Mouse (Mus musculus) CH12.LX (cell line): Measurements from ENCODE around the gene Katna1. TPM values are rescaled to one million over a fixed set of nuclear protein-coding genes. Genes with fewer than 3 reads are reported as not detected.

Experiments
- DNase-seq: peaks from one replicate; pipeline ENCODE4 v3.0.0-alpha.2; 2013; ENCODE audit errors: extremely low read depth
- H3K27ac ChIP-seq: 2 replicates; pipeline ENCODE4 v1.5.1; 2012; ENCODE audit warnings: low read depth, mild to moderate bottlenecking, control low read depth, moderate library complexity; ENCODE audit not compliant: insufficient read depth
- H3K27me3 ChIP-seq: replicated peaks from 2 replicates; pipeline ENCODE3; 2012; ENCODE audit warnings: inconsistent platforms
- H3K36me3 ChIP-seq, 2 experiments: replicated peaks in 1 of 2; 2 replicates each; pipeline versions ENCODE3 to v1.6.1; 2012; ENCODE audit warnings: inconsistent platforms in 1 of 2, low read length in 1 of 2, mild to moderate bottlenecking in 1 of 2, mixed read lengths in 1 of 2, moderate library complexity in 1 of 2; ENCODE audit not compliant: control insufficient read depth in 1 of 2, insufficient read depth in 1 of 2
- H3K4me1 ChIP-seq, 2 experiments: 2 replicates each; pipeline ENCODE4 v1.6.1; 2012; ENCODE audit warnings: inconsistent platforms in 1 of 2, moderate library complexity in 1 of 2; ENCODE audit not compliant: insufficient read depth in 2 of 2, control insufficient read depth in 1 of 2
- H3K4me2 ChIP-seq: 2 replicates; pipeline ENCODE4 v1.6.1; 2012; ENCODE audit warnings: low read depth, mild to moderate bottlenecking, control low read depth; ENCODE audit not compliant: poor library complexity, insufficient read depth, severe bottlenecking
- H3K4me3 ChIP-seq, 3 experiments: fragments of 150-350 bp in 1 of 3; sonication (generic) in 1 of 3; replicated peaks in 1 of 3; 2 replicates each; pipeline versions ENCODE3 to v1.5.1; 2011 to 2012; ENCODE audit warnings: low read depth in 2 of 3, low read length in 2 of 3, mild to moderate bottlenecking in 2 of 3, moderate library complexity in 2 of 3, control low read depth in 1 of 3, improper control_type of control experiment in 1 of 3, inconsistent platforms in 1 of 3, mixed read lengths in 1 of 3; ENCODE audit not compliant: poor library complexity in 1 of 3
- H3K79me2 ChIP-seq: replicated peaks from 2 replicates; pipeline ENCODE4 v1.6.1; 2012; ENCODE audit warnings: mild to moderate bottlenecking, moderate library complexity; ENCODE audit not compliant: control insufficient read depth, poor library complexity, insufficient read depth, severe bottlenecking; ENCODE audit errors: extremely low read depth
- H3K9ac ChIP-seq: 2 replicates; pipeline ENCODE4 v1.6.1; 2012; ENCODE audit warnings: low read depth, mild to moderate bottlenecking, control low read depth, moderate library complexity; ENCODE audit not compliant: insufficient read depth
- H3K9me3 ChIP-seq: replicated peaks from 2 replicates; pipeline ENCODE3; 2012; ENCODE audit warnings: low read length, inconsistent platforms, mixed read lengths
- CHD1 ChIP-seq: IDR thresholded peaks from 2 replicates; pipeline ENCODE4 v1.6.1; 2012; ENCODE audit warnings: low read depth, low read length, improper control_type of control experiment, inconsistent platforms
- CTCF ChIP-seq, 2 experiments: IDR thresholded peaks in 1 of 2; conservative IDR thresholded peaks in 1 of 2; 2 replicates each; pipeline ENCODE4 v1.5.1; 2011 to 2012; ENCODE audit warnings: low read depth in 2 of 2, low read length in 2 of 2, improper control_type of control experiment in 1 of 2, inconsistent platforms in 1 of 2, mild to moderate bottlenecking in 1 of 2, moderate library complexity in 1 of 2
- GABPA ChIP-seq: IDR thresholded peaks from 2 replicates; pipeline ENCODE4 v1.6.1; 2012; ENCODE audit warnings: low read depth, low read length, improper control_type of control experiment, inconsistent platforms; ENCODE audit not compliant: insufficient replicate concordance
- IRF4 ChIP-seq: IDR thresholded peaks from 2 replicates; pipeline ENCODE4 v1.6.1; 2014; ENCODE audit warnings: low read depth, mild to moderate bottlenecking, inconsistent platforms, low read length, improper control_type of control experiment
- JUN ChIP-seq: IDR thresholded peaks from 2 replicates; pipeline ENCODE4 v1.6.1; 2011; ENCODE audit warnings: low read depth, mild to moderate bottlenecking, low read length, improper control_type of control experiment, moderate library complexity; ENCODE audit not compliant: insufficient read depth
- KAT2A ChIP-seq: IDR thresholded peaks from 2 replicates; pipeline ENCODE4 v1.6.1; 2012; ENCODE audit warnings: low read length, improper control_type of control experiment, inconsistent platforms; ENCODE audit not compliant: insufficient replicate concordance
- MAFK ChIP-seq: IDR thresholded peaks from 2 replicates; pipeline ENCODE4 v1.6.1; 2011; ENCODE audit warnings: low read length, improper control_type of control experiment; ENCODE audit not compliant: insufficient replicate concordance
- MAX ChIP-seq: IDR thresholded peaks from 2 replicates; pipeline ENCODE4 v1.6.1; 2011; ENCODE audit warnings: low read length, improper control_type of control experiment
- MXI1 ChIP-seq: IDR thresholded peaks from 2 replicates; pipeline ENCODE4 v1.6.1; 2011; ENCODE audit warnings: mild to moderate bottlenecking, low read depth, low read length, improper control_type of control experiment
- MYC ChIP-seq: IDR thresholded peaks from 2 replicates; pipeline ENCODE4 v1.6.1; 2011; ENCODE audit warnings: low read depth, mild to moderate bottlenecking, improper control_type of control experiment, low read length
- NELFE ChIP-seq: IDR thresholded peaks from 2 replicates; pipeline ENCODE4 v1.6.1; 2011; ENCODE audit warnings: low read depth, low read length, improper control_type of control experiment
- PAX5 ChIP-seq: IDR thresholded peaks from 2 replicates; pipeline ENCODE4 v1.6.1; 2012; ENCODE audit warnings: low read length, inconsistent platforms, mixed read lengths
- POLR2A ChIP-seq: IDR thresholded peaks from 2 replicates; pipeline ENCODE4 v1.6.1; 2011; ENCODE audit warnings: low read depth, mild to moderate bottlenecking, improper control_type of control experiment, low read length
- RCOR1 ChIP-seq: conservative IDR thresholded peaks from 2 replicates; pipeline ENCODE4 v1.6.1; 2012; ENCODE audit warnings: low read depth, mild to moderate bottlenecking, inconsistent platforms, low read length, improper control_type of control experiment
- SIN3A ChIP-seq: IDR thresholded peaks from 2 replicates; pipeline ENCODE4 v1.6.1; 2012; ENCODE audit warnings: low read length, improper control_type of control experiment, inconsistent platforms
- TCF12 ChIP-seq: IDR thresholded peaks from 2 replicates; pipeline ENCODE4 v1.6.1; 2014; ENCODE audit warnings: low read depth, mild to moderate bottlenecking, inconsistent platforms, low read length, improper control_type of control experiment
- UBTF ChIP-seq: IDR thresholded peaks from 2 replicates; pipeline ENCODE4 v1.6.1; 2012; ENCODE audit warnings: low read depth, mild to moderate bottlenecking, inconsistent platforms, low read length, improper control_type of control experiment, moderate library complexity
- USF2 ChIP-seq: conservative IDR thresholded peaks from 2 replicates; pipeline ENCODE4 v1.6.1; 2011; ENCODE audit warnings: low read depth, low read length, improper control_type of control experiment
- ZC3H11A ChIP-seq: IDR thresholded peaks from 2 replicates; pipeline ENCODE4 v1.6.1; 2012; ENCODE audit warnings: low read depth, mild to moderate bottlenecking, inconsistent platforms, low read length, improper control_type of control experiment
- ZMIZ1 ChIP-seq: IDR thresholded peaks from 2 replicates; pipeline ENCODE4 v1.6.1; 2012; ENCODE audit warnings: low read depth, mild to moderate bottlenecking, inconsistent platforms, low read length, improper control_type of control experiment
- dilution Hi-C: fragments of 300-500 bp; cut with MboI; formaldehyde crosslinking; loops from 2 replicates; pipeline ENCODE4 v1.14.3; 2020; ENCODE audit warnings: low sequenced_read_pairs; ENCODE audit not compliant: extremely low pct_unique_long_range_greater_than_20kb, extremely low pct_ligation_motif_present
- in situ Hi-C: fragments of 300-500 bp; cut with MboI; formaldehyde crosslinking; loops from 3 replicates; pipeline ENCODE4 v1.14.3; 2019; ENCODE audit warnings: low sequenced_read_pairs, low pct_ligation_motif_present, low pct_unique_long_range_greater_than_20kb, mixed read lengths
- polyA plus RNA-seq: library from polyadenylated mRNA; unstranded; fragments of >175 nt; gene quantifications from 2 replicates; pipeline ENCODE4 v1.2.1, GENCODE M21; 2012; ENCODE audit warnings: low read depth; ENCODE audit not compliant: insufficient read length
- total RNA-seq, 2 experiments: library from RNA; depleted of rRNA; stranded (reverse); fragments of 300-350 nt in 1 of 2; fragments of >200 nt in 1 of 2; gene quantifications; 2 replicates each; pipeline ENCODE4 v1.2.3; 2012 to 2014

Gene Katna1
- total and polyA plus RNA-seq, 3 experiments, result 37.3 to 58.5 (median 47.4) TPM

DNA sequence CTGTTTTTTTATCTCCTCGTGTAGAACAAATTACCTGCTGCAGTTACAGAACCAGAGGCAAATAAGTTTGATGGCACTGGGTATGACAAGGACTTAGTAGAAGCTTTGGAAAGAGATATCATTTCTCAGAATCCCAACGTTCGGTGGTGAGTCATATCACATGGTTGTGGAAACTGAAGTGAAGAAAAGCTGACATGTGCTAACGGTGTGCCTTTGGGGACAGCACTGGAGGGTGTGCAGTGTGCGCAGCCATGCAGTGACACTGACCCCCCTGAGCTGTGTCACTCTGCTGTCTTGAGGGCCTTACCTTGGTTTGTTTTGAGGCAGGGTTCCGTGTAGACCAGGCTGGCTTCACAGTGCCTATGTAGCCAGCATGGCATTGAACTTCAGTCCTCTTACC is 23.0 kb downstream of the Katna1 start:
- Histone ChIP-seq H3K79me2 (no peaks in the 10 kb centered on the region), H3K27me3 (no peaks in the 10 kb centered on the region), H3K9me3 (no peaks in the 10 kb centered on the region), H3K36me3 (peaks cover 50 to 83% of the 10 kb centered on the region in 2 experiments), H3K4me1 (no peaks in the 10 kb centered on the region), H3K4me3 (no peak overlapping the region), H3K4me2 (no peak overlapping the region), H3K27ac (no peak overlapping the region), H3K9ac (no peak overlapping the region)
- TF ChIP-seq CTCF (conservative IDR thresholded peaks at IDR 0.05 in 1 of 2, IDR thresholded peaks at IDR 0.05 in 1 of 2; ENCODE audit: low read depth in 2 of 2, low read length in 2 of 2) (no peak), POLR2A (no peak), NELFE (no peak), ZC3H11A (no peak), RCOR1 (no peak), CHD1 (no peak), ZMIZ1 (no peak), TCF12 (no peak), GABPA (no peak), JUN (no peak), MXI1 (no peak), MAFK (no peak)
- dilution Hi-C loops (no loop called here), in situ Hi-C loops (no loop called here)
- no peak for DNase-seq

- dilution Hi-C loops, result no loop called here
- no peaks in the 10 kb centered on the region for H3K79me2 ChIP-seq
- H3K27ac ChIP-seq, result no peak overlapping the region
- peaks cover 49 to 84% of the 10 kb centered on the region in 2 experiments for H3K36me3 ChIP-seq
- H3K4me1 ChIP-seq, result no peaks in the 10 kb centered on the region
- H3K9ac ChIP-seq, result no peak overlapping the region
- no peak overlapping the region for H3K4me3 ChIP-seq
- TF ChIP-seq IRF4 (no peak), RCOR1 (no peak), CTCF (conservative IDR thresholded peaks at IDR 0.05 in 1 of 2, IDR thresholded peaks at IDR 0.05 in 1 of 2; ENCODE audit: low read depth in 2 of 2, low read length in 2 of 2) (no peak), JUN (no peak), UBTF (no peak), KAT2A (no peak), MAX (no peak), SIN3A (no peak), USF2 (no peak), ZMIZ1 (no peak), PAX5 (no peak), MYC (no peak)
- TF ChIP-seq, all 38 proteins: peak for 0
- no peak for DNase-seq
- H3K9me3 ChIP-seq, result no peaks in the 10 kb centered on the region
- H3K4me2 ChIP-seq, result no peak overlapping the region
- in situ Hi-C loops, result no loop called here
- no peaks in the 10 kb centered on the region for H3K27me3 ChIP-seq
Observed at GRCm38 (mm10) chr10:7757544-7757943, 31.7 kb downstream of the Katna1 start.
